Mouse (Mus musculus): Measurements from ENCODE around the gene Olfr320.

DNA sequence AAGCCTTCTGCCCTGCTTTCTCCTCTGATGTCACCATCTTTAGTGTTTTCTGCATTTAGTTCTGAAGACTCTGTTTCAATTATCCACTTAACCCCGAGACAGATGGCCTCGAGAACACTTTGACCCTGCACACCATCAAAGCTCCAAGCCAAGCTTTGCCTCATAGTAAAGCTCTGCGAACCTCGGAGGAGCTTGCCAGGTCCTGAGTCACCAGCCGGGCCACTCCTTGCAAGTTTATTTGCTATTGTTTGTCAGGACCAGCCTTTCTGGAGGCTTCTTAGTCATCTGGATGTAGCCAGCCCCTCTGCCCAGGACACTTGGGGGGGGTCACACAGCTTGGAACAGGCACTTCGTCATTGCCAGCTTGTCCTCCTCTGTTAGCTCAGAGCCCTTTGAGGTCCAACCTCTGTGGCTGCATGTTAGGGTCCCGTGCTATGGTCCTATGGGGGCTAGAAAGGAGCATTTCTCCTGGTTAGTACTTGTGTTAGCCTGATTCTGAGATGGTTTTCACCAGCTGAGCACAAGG lies 42.7 kb upstream of the Olfr320 start:
- TF ChIP-seq CTCF (IDR thresholded peaks at IDR 0.05; ENCODE audit: insufficient read depth, low read depth, low read length) (no peak), POLR2A (IDR thresholded peaks at IDR 0.05; ENCODE audit: insufficient read depth, low read depth, low read length) (no peak)
